Mouse (Mus musculus): ENCODE measurements at regions not wholly inside any gene's neighbourhood (a gene's known extent, or its start where the extent isn't known, plus 50 kb on each side); places are given as distances from the start of the nearest gene placed in this dataset.

DNA sequence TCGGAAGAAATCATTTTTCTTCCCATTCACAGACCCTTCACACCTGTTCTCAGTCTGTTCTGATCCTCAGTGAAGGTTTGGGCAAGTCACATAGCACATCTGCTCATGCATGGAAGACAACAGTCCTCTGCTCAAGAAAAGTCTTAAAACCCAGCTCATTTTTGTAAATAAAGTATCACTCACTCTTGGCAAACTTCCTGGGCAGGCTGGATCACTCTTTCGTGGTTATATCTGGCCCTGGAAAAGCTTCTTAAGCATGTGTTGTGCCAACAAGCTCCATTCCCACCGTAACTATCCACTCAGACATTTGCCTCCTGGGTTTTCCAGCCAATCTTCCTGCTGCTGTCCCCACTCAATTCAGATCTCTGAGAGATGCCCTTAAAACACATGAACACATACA lies 103.2 kb upstream of the Cep85l start:
- ATAC-seq (ENCODE audit: low FRiP score), result no peak
- WGBS, result 86% methylated on average over 3 of the region's 3 CpGs
- H3K4me1 ChIP-seq, result no peaks in the 10 kb centered on the region
- no peaks in the 10 kb centered on the region for H3K36me3 ChIP-seq (replicated peaks)
- no peak overlapping the region for H3K27ac ChIP-seq
- no peaks in the 10 kb centered on the region for H3K27me3 ChIP-seq
- H3K4me2 ChIP-seq, result no peak overlapping the region
- no peaks in the 10 kb centered on the region for H3K9me3 ChIP-seq
- no peak overlapping the region for H3K9ac ChIP-seq
- no peak overlapping the region for H3K4me3 ChIP-seq (replicated peaks)

- Histone ChIP-seq H3K36me3 (replicated peaks) (no peaks in the 10 kb centered on the region), H3K9me3 (peaks cover 20% of the 10 kb centered on the region; the same call in 1 of the 2 replicates), H3K4me3 (replicated peaks) (no peak overlapping the region), H3K4me1 (no peaks in the 10 kb centered on the region), H3K4me2 (no peak overlapping the region), H3K27me3 (no peaks in the 10 kb centered on the region), H3K27ac (no peak overlapping the region), H3K9ac (no peak overlapping the region)
- 86% methylated on average over 3 of the region's 3 CpGs for WGBS
- no peak for ATAC-seq (ENCODE audit: low FRiP score)
These were observed 90.5 kb upstream of the Cep85l start for GRCm38 (mm10) chr10:53470200-53470599.

DNA sequence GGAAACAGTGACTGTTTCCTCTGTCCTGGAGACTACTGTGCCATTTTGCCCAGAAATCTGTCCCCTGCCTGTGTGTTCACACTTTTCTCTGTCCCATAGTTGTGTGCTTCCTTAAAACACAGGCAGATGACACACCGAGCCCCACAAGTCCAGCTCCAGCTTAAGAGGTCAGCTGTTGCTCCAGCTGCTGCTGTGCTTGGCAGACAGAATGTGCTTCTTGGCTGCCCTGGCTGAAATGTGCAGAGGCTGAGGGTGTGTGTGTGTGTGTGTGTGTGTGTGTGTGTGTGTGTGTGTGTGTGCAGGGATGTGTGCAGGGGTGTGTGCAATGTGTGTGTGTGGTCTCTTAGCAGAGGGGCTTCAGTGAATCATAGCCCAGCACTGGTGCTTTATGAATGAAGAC lies 89.9 kb upstream of the Cep85l start:
- H3K36me3 ChIP-seq (replicated peaks), result no peaks in the 10 kb centered on the region
- H3K4me3 ChIP-seq (replicated peaks), result no peak overlapping the region
- no peak overlapping the region for H3K27ac ChIP-seq
- H3K9ac ChIP-seq, result no peak overlapping the region
- ATAC-seq (ENCODE audit: low FRiP score), result no peak
- peaks cover 20% of the 10 kb centered on the region; the same call in 1 of the 2 replicates for H3K9me3 ChIP-seq
- no peaks in the 10 kb centered on the region for H3K27me3 ChIP-seq
- WGBS, result 88% methylated on average over 1 of the region's 1 CpGs
- H3K4me2 ChIP-seq, result no peak overlapping the region
- H3K4me1 ChIP-seq, result no peaks in the 10 kb centered on the region

DNA sequence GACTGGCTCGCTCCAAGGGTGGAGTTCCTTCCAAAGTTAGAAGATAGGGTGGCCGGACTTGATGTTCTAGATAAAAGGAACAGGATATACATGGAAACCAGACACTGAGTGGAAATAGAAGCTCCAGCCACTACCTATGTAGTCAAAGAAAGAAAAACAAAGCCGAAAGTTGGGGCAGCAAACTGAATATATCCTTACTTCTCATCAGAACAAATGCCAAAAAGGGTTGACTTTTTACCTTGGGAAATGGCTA lies 88.5 kb upstream of the Cep85l start:
- Histone ChIP-seq H3K9ac (no peak overlapping the region), H3K4me3 (replicated peaks) (no peak overlapping the region), H3K4me1 (0 out of 2 replicates have a peak, but pooled peaks cover 3% of the 10 kb centered on the region), H3K4me2 (no peak overlapping the region), H3K9me3 (peaks cover 14% of the 10 kb centered on the region; the same call in 1 of the 2 replicates), H3K36me3 (replicated peaks) (no peaks in the 10 kb centered on the region), H3K27ac (no peak overlapping the region), H3K27me3 (no peaks in the 10 kb centered on the region)
- no peak for ATAC-seq (ENCODE audit: low FRiP score)
- 94% methylated on average over 3 of the region's 3 CpGs for whole genome bisulfite sequencing

DNA sequence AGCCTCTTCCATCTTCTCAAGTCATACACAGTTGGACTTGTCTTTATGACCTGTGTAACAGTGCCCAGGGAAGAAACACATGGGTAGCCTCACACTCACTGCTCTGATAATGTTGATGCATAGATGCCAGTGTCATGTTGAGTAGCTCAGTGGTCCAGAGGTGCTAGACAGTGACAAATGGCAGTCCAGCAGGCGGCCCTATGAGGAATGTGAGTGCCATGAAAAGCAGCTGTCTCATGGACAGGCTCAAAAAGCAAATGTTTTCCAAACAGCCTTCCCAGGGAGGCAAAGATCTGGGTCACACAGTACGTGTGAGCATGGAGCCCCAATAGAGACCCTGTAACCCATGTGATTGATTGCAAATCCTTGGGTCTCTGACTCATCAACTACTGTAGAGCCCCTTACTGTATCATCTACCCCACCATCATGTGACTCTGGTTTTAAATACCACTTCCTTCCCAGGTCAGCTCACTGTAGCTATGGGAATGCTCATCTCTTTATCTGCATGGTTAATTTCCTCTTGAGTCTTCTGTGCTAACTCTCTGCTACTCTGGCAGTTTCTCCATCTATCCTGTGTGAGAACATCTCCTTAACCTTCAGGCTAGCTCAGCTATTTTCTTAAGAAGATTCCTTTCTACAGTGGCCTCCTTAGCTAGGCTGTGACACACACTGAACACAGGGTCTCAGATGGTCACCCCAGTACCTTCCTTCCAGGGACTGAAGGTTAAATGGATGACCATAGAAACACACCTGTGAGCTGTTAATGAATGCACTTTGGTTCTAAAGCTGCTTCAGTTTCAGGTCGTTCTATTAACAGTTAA lies 87.9 kb upstream of the Cep85l start:
- H3K36me3 ChIP-seq (replicated peaks), result no peaks in the 10 kb centered on the region
- ATAC-seq (ENCODE audit: low FRiP score), result no peak
- WGBS, result 74% methylated on average over 3 of the region's 3 CpGs

GRCm38 (mm10) chr10:53466851-53467250 lies 87.1 kb upstream of the Cep85l start:
- ATAC-seq (ENCODE audit: low FRiP score), result no peak
- H3K4me2 ChIP-seq, result no peak overlapping the region
- peaks cover 4% of the 10 kb centered on the region; the same call in 1 of the 2 replicates for H3K9me3 ChIP-seq
- H3K9ac ChIP-seq, result no peak overlapping the region
- no peaks in the 10 kb centered on the region for H3K36me3 ChIP-seq (replicated peaks)
- H3K27me3 ChIP-seq, result no peaks in the 10 kb centered on the region
- 79% methylated on average over 1 of the region's 1 CpGs for WGBS
- no peak overlapping the region for H3K4me3 ChIP-seq (replicated peaks)
- H3K4me1 ChIP-seq, result peaks cover 12% of the 10 kb centered on the region
- H3K27ac ChIP-seq, result no peak overlapping the region

More for the DNA sequence above, 87.9 kb upstream of the Cep85l start:
- H3K4me2 ChIP-seq, result no peak overlapping the region
- H3K27me3 ChIP-seq, result no peaks in the 10 kb centered on the region
- no peak overlapping the region for H3K27ac ChIP-seq
- H3K9ac ChIP-seq, result no peak overlapping the region
- peaks cover 11% of the 10 kb centered on the region; the same call in 1 of the 2 replicates for H3K9me3 ChIP-seq
- no peak overlapping the region for H3K4me3 ChIP-seq (replicated peaks)
- H3K4me1 ChIP-seq, result peaks cover 8% of the 10 kb centered on the region

DNA sequence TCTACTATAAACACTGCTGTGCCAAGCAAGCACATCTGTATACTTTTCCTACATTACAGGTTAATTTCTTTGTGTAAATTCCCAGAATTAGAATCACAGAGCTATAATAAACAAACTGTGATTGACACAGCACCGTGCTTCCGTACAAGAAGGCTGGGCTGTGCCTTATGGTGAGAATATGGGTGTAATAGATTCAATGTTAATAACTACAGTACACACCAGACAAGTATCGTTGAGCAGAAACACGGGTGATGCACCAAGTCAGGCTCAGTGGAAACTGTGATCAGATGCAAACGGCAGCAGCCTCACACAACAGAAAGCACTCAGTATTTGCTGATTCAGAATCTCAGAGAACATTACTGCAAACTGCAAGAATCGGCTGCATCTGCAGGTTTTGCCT lies 86.5 kb upstream of the Cep85l start:
- H3K27me3 ChIP-seq, result no peaks in the 10 kb centered on the region
- H3K27ac ChIP-seq, result no peak overlapping the region
- H3K9me3 ChIP-seq, result peaks cover under 1% of the 10 kb centered on the region; the same call in 1 of the 2 replicates
- H3K4me3 ChIP-seq (replicated peaks), result no peak overlapping the region
- H3K36me3 ChIP-seq (replicated peaks), result no peaks in the 10 kb centered on the region
- no peak overlapping the region for H3K4me2 ChIP-seq
- H3K9ac ChIP-seq, result no peak overlapping the region
- H3K4me1 ChIP-seq, result peaks cover 12% of the 10 kb centered on the region
- WGBS, result 82% methylated on average over 6 of the region's 6 CpGs
- ATAC-seq (ENCODE audit: low FRiP score), result no peak

DNA sequence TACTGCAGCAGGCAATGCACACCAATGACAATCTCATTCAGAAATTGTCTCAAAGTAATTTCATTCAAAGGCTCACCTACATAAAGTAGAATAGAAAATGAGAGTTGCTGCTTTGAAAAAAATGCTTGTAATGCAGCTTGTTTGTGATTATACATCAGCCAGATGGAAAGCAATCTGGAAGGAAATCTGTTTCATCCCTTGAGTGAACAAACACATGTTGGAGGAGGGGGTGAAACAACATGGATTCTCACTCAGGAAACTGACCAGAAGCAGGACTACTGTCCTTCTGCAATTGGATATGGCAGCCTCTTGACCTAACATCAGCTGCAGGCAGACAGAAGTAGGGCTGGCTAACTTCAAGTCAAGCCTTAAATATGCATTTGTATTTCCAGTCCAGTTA lies 84.8 kb upstream of the Cep85l start:
- Histone ChIP-seq H3K36me3 (replicated peaks) (no peaks in the 10 kb centered on the region), H3K27ac (no peak overlapping the region)
- ATAC-seq (ENCODE audit: low FRiP score), result no peak

GRCm38 (mm10) chr10:53464006-53464405 lies 84.3 kb upstream of the Cep85l start:
- WGBS, result 48% methylated on average over 6 of the region's 6 CpGs
- no peak for ATAC-seq (ENCODE audit: low FRiP score)

More for the DNA sequence above, 84.8 kb upstream of the Cep85l start:
- Histone ChIP-seq H3K4me1 (peaks cover 12% of the 10 kb centered on the region), H3K9ac (no peak overlapping the region), H3K9me3 (no peaks in the 10 kb centered on the region), H3K4me3 (replicated peaks) (no peak overlapping the region), H3K4me2 (no peak overlapping the region), H3K27me3 (no peaks in the 10 kb centered on the region)

GRCm38 (mm10) chr10:53463471-53463870 lies 83.7 kb upstream of the Cep85l start:
- H3K4me3 ChIP-seq (replicated peaks), result no peak overlapping the region
- no peak for ATAC-seq (ENCODE audit: low FRiP score)
- no peak overlapping the region for H3K4me2 ChIP-seq
- H3K9me3 ChIP-seq, result no peaks in the 10 kb centered on the region
- H3K27ac ChIP-seq, result no peak overlapping the region
- no peaks in the 10 kb centered on the region for H3K36me3 ChIP-seq (replicated peaks)
- no peaks in the 10 kb centered on the region for H3K27me3 ChIP-seq
- 25% methylated on average over 3 of the region's 3 CpGs for WGBS
- H3K4me1 ChIP-seq, result peaks cover 12% of the 10 kb centered on the region
- H3K9ac ChIP-seq, result no peak overlapping the region

More at GRCm38 (mm10) chr10:53464006-53464405, 84.3 kb upstream of the Cep85l start:
- H3K9me3 ChIP-seq, result no peaks in the 10 kb centered on the region
- H3K27me3 ChIP-seq, result no peaks in the 10 kb centered on the region
- H3K4me1 ChIP-seq, result peaks cover 12% of the 10 kb centered on the region
- H3K9ac ChIP-seq, result no peak overlapping the region
- no peak overlapping the region for H3K4me2 ChIP-seq
- H3K36me3 ChIP-seq (replicated peaks), result no peaks in the 10 kb centered on the region
- no peak overlapping the region for H3K27ac ChIP-seq
- H3K4me3 ChIP-seq (replicated peaks), result no peak overlapping the region

DNA sequence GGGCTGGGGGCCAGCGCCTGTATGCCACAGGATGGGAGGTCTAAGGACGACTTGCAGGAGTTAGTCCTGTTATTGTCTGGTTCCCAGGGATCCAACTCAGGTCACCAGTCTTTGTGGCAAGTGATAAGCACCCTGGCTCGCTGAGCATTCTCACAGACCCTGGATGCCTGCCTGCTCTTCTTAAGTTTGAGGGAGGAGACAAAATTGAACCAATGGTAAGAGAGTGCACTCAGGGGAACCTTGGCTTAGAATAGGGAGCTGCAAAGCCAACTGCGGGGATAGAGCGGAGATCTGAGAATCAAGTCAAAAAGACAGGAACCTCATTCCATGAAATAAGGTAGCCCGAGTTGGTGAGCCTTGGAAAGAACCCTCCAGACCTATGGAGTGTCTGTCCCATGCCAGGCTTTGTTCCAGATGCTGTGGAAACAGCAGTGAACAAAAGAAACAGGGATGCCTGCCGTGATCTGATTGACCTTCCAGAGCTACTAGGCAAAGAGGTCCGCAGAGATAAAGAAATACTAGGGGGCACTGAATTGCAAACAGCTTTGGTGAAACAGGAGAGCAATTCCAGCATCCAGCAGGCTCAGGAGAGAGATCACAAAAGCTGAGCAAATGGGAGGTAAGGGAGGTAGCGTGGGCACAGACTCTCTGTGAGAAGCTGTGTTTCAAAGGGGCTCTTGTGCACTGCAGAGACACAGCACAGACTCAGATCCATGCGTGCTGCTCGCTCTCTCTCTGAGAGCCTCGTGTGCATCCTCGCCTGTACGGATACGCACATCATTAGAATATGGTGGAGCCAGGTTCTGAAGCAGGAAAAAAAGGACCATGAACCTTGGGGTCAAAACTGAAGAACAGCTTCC lies 82.9 kb upstream of the Cep85l start:
- Histone ChIP-seq H3K27ac (peak overlapping the region; percentile 25; the same call in 1 of the 2 replicates), H3K36me3 (replicated peaks) (no peaks in the 10 kb centered on the region), H3K4me2 (peak overlapping the region; percentile 35), H3K9me3 (no peaks in the 10 kb centered on the region), H3K27me3 (no peaks in the 10 kb centered on the region), H3K4me3 (replicated peaks) (no peak overlapping the region), H3K9ac (no peak overlapping the region), H3K4me1 (peaks cover 12% of the 10 kb centered on the region)
- 22% methylated on average over 15 of the region's 15 CpGs for WGBS
- ATAC-seq (ENCODE audit: low FRiP score), result peak; percentile 61

DNA sequence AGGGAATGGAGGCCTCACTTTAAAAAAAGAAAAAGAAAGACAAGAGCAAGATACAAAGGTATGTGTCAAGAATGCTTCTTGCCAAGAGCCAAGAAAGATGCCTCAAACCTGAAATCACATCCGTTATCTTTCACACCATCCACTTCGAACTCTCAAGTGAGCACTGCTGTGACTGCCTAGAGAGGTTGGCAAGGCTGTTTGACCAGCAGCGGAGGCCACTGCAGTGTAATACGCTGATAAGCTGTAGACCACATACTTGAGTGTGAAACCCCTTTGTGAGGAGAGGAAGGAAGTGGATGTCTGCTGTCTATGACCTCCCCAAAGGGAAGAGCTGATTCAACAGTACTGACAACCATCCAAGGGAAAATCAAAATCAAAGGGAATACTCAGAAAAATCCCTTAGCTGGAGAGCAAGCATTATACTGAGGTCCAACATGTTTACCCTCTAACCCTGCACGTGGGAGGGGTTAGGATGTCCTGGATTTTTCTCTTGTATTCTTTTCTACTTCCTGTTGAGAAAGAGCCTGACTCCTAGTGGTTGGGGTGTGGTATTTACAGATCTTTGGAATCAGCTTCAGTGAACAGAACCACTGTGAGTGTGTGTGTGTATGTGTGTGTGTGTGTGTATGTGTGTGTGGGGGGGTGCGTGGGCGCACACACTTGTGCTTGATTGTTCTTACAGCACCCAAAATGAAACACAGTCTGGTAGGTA lies 81.5 kb upstream of the Cep85l start:
- H3K27me3 ChIP-seq, result no peaks in the 10 kb centered on the region
- no peak overlapping the region for H3K9ac ChIP-seq
- 89% methylated on average over 7 of the region's 7 CpGs for WGBS
- no peaks in the 10 kb centered on the region for H3K9me3 ChIP-seq
- H3K4me1 ChIP-seq, result peaks cover 12% of the 10 kb centered on the region
- H3K27ac ChIP-seq, result no peak overlapping the region
- no peak overlapping the region for H3K4me3 ChIP-seq (replicated peaks)
- ATAC-seq (ENCODE audit: low FRiP score), result no peak
- H3K36me3 ChIP-seq (replicated peaks), result no peaks in the 10 kb centered on the region
- H3K4me2 ChIP-seq, result no peak overlapping the region

All from forebrain, embryonic 12.5 days (tissue).